Mouse (Mus musculus) erythroblast, embryonic 14.5 days (primary cell): ENCODE data around the gene Itpkc.

Experiments
- GATA1 ChIP-seq: IDR thresholded peaks from 2 replicates; pipeline ENCODE4 v1.6.1; 2012; ENCODE audit warnings: low read length, inconsistent platforms, mixed read lengths
- TAL1 ChIP-seq: IDR thresholded peaks from 3 replicates; pipeline ENCODE4 v1.6.1; 2012; ENCODE audit warnings: low read length, inconsistent platforms, mixed read lengths

- TF ChIP-seq GATA1 (no peak), TAL1 (no peak)
Measured at GRCm38 (mm10) chr7:27249146-27249545, 20.7 kb upstream of the Itpkc start.
